Mouse (Mus musculus) central nervous system, embryonic 11.5 days (tissue): Measurements from ENCODE around the gene Kpna4. TPM values are rescaled to one million over a fixed set of nuclear protein-coding genes. Genes with fewer than 3 reads are reported as not detected.

Experiments used
- polyA plus RNA-seq: library from polyadenylated mRNA; depleted of rRNA; stranded (reverse); fragments of >200 nt; gene quantifications from 2 replicates; pipeline ENCODE4 v1.2.3, GENCODE M21; 2012; rRNA removed

Gene Kpna4
- 35.8 and 40.9 TPM in 2 replicates for polyA plus RNA-seq

GRCm38 (mm10) chr3:69126509-69127345 is at the start of gene Kpna4:
Gene Kpna4 (minus strand): TSS chr3:69127113.

GRCm38 (mm10) chr3:69044645-69045399 is 82.1 kb downstream of the Kpna4 start, which contains the start of gene Trim59:
Gene Trim59 (minus strand): TSS chr3:69044755.

Other genes with a start within 250 kb of the Kpna4 start
- 21.9 and 27.0 TPM in 2 replicates for gene Ift80, start 122.5 kb downstream of the Kpna4 start, polyA plus RNA-seq
- gene Smc4, start 122.4 kb downstream of the Kpna4 start, polyA plus RNA-seq = 91.4 and 92.1 TPM in 2 replicates
- gene Trim59, start 82.4 kb downstream of the Kpna4 start, polyA plus RNA-seq = 40.6 and 63.3 TPM in 2 replicates
- not detected in 2 replicates for gene Arl14, start 95.3 kb upstream of the Kpna4 start, polyA plus RNA-seq
- 7.4 and 9.4 TPM in 2 replicates for gene Ppm1l, start 189.7 kb upstream of the Kpna4 start, polyA plus RNA-seq